Mouse (Mus musculus): ENCODE data around the gene Creb5. TPM values are rescaled to one million over a fixed set of nuclear protein-coding genes. Genes with fewer than 3 reads are reported as not detected.

Creb5 gene
- total and polyA plus RNA-seq, 3 experiments: 3.5 to 8.4 (median 6.1) TPM

DNA sequence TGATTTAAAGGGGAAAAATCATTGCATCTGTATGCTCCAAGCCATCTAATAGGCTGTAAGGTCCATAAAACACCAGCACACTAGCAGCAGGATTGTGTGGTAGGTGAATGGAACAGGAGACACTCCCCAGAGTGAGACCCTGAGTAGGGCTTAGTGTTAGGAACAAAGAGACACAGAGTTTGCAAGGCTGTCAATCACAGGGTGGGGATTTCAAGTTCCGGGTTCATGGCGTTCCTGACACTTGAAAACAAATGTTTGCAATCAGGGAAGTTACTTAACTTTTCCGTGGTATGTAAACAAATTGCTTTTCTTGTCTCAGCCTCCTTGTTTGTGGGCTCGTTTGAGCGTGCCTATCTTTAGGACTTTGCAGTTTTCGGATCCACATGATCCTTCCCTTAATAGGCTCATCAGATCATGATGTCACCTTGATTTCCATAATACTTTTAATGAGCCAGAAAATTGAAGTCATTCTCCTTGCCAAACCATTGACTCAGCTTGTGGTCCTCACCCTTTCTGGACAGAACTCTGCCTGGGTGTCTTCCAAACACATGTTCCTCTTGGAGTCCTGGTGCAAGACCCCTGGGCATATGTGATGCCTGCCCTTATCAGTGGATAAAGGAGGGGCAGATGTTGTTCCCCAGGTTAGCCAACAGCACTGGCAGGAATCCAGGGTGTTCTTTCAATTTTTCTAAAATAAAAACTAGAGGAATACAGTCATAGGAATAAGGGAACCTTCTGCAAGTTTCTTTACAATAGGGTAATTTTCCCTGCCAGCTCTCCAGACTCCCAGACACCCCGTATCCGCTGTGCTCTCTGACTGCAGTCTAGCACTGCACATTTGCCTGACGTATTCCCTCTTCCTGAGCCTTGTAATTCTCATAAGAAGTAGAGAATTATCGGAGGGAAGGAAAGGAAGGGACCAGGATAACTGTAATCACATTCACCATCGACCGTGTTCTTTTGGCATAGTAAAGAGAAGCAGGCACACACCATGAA, 175.0 kb downstream of the Creb5 start:
- intact Hi-C loops (cut with DNase I): no loop called here
- no peak overlapping the region for H3K4me3 ChIP-seq
- H3K27ac ChIP-seq: no peak overlapping the region
- DNase-seq: peak; percentile 41 to 53
- no peaks in the 10 kb centered on the region for H3K27me3 ChIP-seq (ENCODE audit: control insufficient read depth, insufficient read depth, low read length)
- no peaks in the 10 kb centered on the region for H3K36me3 ChIP-seq (ENCODE audit: control insufficient read depth, insufficient read depth, low read length)
- 64% methylated on average over 12 of the region's 12 CpGs for WGBS
- TF ChIP-seq POLR2A (IDR thresholded peaks at IDR 0.05; ENCODE audit: insufficient read depth, low read depth, low read length) (no peak), EP300 (IDR thresholded peaks at IDR 0.05; ENCODE audit: insufficient read depth, low read depth, low read length) (no peak), CTCF (IDR thresholded peaks at IDR 0.05) (no peak)
- peaks cover 2% of the 10 kb centered on the region for H3K4me1 ChIP-seq (ENCODE audit: control insufficient read depth, insufficient read depth, low read length)
- no peak overlapping the region for H3K9ac ChIP-seq (ENCODE audit: low read depth, low read length)
- H3K79me2 ChIP-seq (replicated peaks; ENCODE audit: control insufficient read depth, insufficient read depth, low read length): no peaks in the 10 kb centered on the region

DNA sequence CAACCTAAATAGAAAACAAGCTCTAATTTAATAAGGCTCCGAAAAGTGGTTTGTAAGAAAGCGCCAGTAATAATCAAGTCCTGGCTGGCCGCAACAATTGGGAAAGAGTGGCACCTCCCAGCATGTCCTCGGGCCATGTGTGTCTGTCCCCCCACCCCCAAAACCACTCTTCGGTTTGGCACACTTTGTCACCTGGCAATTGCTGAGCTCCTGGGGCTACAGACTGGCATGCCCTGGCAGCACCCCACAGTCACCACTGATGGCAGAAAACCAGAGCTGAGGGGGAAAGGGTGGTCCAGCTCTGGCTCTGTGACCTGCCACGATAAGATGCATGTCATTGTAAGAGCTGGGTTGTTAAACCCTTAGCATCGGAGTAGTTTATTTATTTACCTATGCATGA, 175.7 kb downstream of the Creb5 start:
- no peak for DNase-seq
- Histone ChIP-seq H3K4me1 (ENCODE audit: control insufficient read depth, insufficient read depth, low read length) (peaks cover 2% of the 10 kb centered on the region), H3K36me3 (ENCODE audit: control insufficient read depth, insufficient read depth, low read length) (no peaks in the 10 kb centered on the region), H3K27me3 (ENCODE audit: control insufficient read depth, insufficient read depth, low read length) (no peaks in the 10 kb centered on the region), H3K4me3 (no peak overlapping the region), H3K9ac (ENCODE audit: low read depth, low read length) (no peak overlapping the region), H3K27ac (no peak overlapping the region), H3K79me2 (replicated peaks; ENCODE audit: control insufficient read depth, insufficient read depth, low read length) (no peaks in the 10 kb centered on the region)
- no peak for TF ChIP-seq POLR2A (IDR thresholded peaks at IDR 0.05; ENCODE audit: insufficient read depth, low read depth, low read length)
- TF ChIP-seq EP300 (IDR thresholded peaks at IDR 0.05; ENCODE audit: insufficient read depth, low read depth, low read length): no peak
- no peak for TF ChIP-seq CTCF (IDR thresholded peaks at IDR 0.05)
- intact Hi-C loops (cut with DNase I): no loop called here
- WGBS: 75% methylated on average over 7 of the region's 7 CpGs

DNA sequence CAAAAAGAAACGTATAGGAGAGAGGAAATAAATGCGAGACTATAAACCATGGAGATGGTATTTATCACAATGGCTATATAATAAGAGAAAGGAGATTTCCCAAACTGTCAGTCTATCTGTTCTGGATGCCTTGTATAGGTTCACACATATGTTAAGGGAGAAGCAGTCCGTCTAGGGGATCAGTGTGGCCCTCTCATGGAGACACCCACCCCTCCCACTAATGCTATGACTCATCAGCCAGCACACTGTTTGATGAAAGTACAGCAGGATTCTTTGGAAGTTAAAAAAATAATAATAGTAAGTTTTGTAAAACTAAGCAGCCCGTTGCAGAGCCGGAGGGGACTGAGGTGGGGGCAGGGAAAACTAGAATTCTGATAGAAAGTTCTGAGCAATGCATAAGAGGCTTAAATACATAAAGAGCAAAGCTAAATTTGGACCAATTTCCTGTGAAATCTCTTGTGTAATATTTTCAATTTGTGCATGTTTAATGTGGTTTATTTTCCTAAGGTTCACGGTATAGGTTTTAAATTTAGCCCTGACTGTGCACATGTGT, 176.3 kb downstream of the Creb5 start:
- 78% methylated on average over 6 of the region's 6 CpGs for WGBS
- intact Hi-C loops (cut with DNase I): no loop called here
- H3K9ac ChIP-seq (ENCODE audit: low read depth, low read length): no peak overlapping the region

DNA sequence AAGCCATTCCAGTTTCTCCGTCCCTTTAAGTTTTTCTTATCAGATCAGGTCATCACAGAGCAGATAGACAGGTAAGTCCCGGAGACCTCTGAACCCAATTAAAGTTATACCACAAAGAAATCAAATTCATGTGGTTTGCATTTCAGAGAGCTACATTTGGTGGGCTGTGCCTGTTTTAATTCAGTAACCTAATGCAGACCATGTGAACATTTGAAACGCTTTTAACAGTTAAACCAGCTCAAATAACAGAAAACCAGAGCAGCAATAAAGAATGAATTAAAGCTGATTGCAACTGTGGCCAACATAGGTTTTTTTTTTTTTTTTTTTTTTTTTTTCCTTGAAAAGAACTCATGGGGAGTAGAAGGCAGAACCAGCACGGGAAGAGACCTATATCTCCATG, 182.1 kb downstream of the Creb5 start:
- 91% methylated on average over 4 of the region's 4 CpGs for WGBS
- no peak overlapping the region for H3K9ac ChIP-seq (ENCODE audit: low read depth, low read length)
- no peak for DNase-seq
- H3K4me1 ChIP-seq (ENCODE audit: control insufficient read depth, insufficient read depth, low read length): peaks cover 2% of the 10 kb centered on the region; the same call in 1 of the 2 replicates
- no peak overlapping the region for H3K4me3 ChIP-seq
- H3K27me3 ChIP-seq (ENCODE audit: control insufficient read depth, insufficient read depth, low read length): 0 out of 2 replicates have a peak, but pooled peaks cover 2% of the 10 kb centered on the region
- no peak overlapping the region for H3K27ac ChIP-seq
- H3K36me3 ChIP-seq (ENCODE audit: control insufficient read depth, insufficient read depth, low read length): no peaks in the 10 kb centered on the region
- H3K79me2 ChIP-seq (replicated peaks; ENCODE audit: control insufficient read depth, insufficient read depth, low read length): no peaks in the 10 kb centered on the region
- TF ChIP-seq CTCF (IDR thresholded peaks at IDR 0.05): no peak
- no peak for TF ChIP-seq EP300 (IDR thresholded peaks at IDR 0.05; ENCODE audit: insufficient read depth, low read depth, low read length)
- TF ChIP-seq POLR2A (IDR thresholded peaks at IDR 0.05; ENCODE audit: insufficient read depth, low read depth, low read length): no peak
- intact Hi-C loops (cut with DNase I): no loop called here

More for the DNA sequence above, 176.3 kb downstream of the Creb5 start:
- H3K27ac ChIP-seq: no peak overlapping the region
- DNase-seq: no peak
- TF ChIP-seq POLR2A (IDR thresholded peaks at IDR 0.05; ENCODE audit: insufficient read depth, low read depth, low read length) (no peak), CTCF (IDR thresholded peaks at IDR 0.05) (no peak), EP300 (IDR thresholded peaks at IDR 0.05; ENCODE audit: insufficient read depth, low read depth, low read length) (no peak)
- H3K4me3 ChIP-seq: no peak overlapping the region
- no peaks in the 10 kb centered on the region for H3K27me3 ChIP-seq (ENCODE audit: control insufficient read depth, insufficient read depth, low read length)
- peaks cover 2% of the 10 kb centered on the region for H3K4me1 ChIP-seq (ENCODE audit: control insufficient read depth, insufficient read depth, low read length)
- H3K36me3 ChIP-seq (ENCODE audit: control insufficient read depth, insufficient read depth, low read length): no peaks in the 10 kb centered on the region
- no peaks in the 10 kb centered on the region for H3K79me2 ChIP-seq (replicated peaks; ENCODE audit: control insufficient read depth, insufficient read depth, low read length)

DNA sequence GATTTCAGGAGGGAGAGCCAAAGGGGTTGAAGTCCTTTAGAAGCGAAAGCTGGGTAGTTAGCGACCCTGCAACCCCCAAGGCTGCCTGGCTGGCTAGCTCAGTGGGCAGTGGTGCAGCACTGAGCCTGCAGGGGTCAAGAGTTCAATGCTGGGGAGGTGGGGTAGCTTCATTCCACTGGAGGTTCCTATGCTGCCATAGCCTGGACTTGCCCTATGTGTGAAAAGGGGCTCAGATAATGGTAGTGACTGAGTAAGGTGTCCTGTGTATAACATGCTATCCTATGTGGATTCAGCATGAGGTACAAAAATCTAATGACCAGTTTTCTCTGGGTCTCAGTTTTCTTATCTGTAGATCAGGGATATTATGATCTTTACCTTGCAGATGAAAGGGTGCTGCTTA, 182.6 kb downstream of the Creb5 start:
- Histone ChIP-seq H3K9ac (ENCODE audit: low read depth, low read length) (no peak overlapping the region), H3K79me2 (replicated peaks; ENCODE audit: control insufficient read depth, insufficient read depth, low read length) (no peaks in the 10 kb centered on the region), H3K36me3 (ENCODE audit: control insufficient read depth, insufficient read depth, low read length) (no peaks in the 10 kb centered on the region), H3K4me1 (ENCODE audit: control insufficient read depth, insufficient read depth, low read length) (peaks cover 2% of the 10 kb centered on the region; the same call in 1 of the 2 replicates), H3K4me3 (no peak overlapping the region), H3K27ac (no peak overlapping the region), H3K27me3 (ENCODE audit: control insufficient read depth, insufficient read depth, low read length) (0 out of 2 replicates have a peak, but pooled peaks cover 2% of the 10 kb centered on the region)
- WGBS: 98% methylated on average over 2 of the region's 2 CpGs
- TF ChIP-seq CTCF (IDR thresholded peaks at IDR 0.05) (no peak), EP300 (IDR thresholded peaks at IDR 0.05; ENCODE audit: insufficient read depth, low read depth, low read length) (no peak), POLR2A (IDR thresholded peaks at IDR 0.05; ENCODE audit: insufficient read depth, low read depth, low read length) (no peak)
- no peak for DNase-seq
- intact Hi-C loops (cut with DNase I): no loop called here

Data from heart, adult 2 months (tissue).